1 mouse cellular context compared by ENCODE assay signal in genomic region chr4:141106526-141107183, GRCm38 (mm10).
TF ChIP-seq lines count a peak whose summit lies in the region.

No protein-coding gene starts in this region.

TF ChIP-seq in ES-E14, 5 proteins besides CTCF, POLR2A, EP300 and RAD21:
- TF ChIP-seq MAFK (IDR thresholded peaks at IDR 0.05; ENCODE audit: insufficient read depth, low read depth, low read length), result peak; percentile 95
- TF ChIP-seq ZNF384 (IDR thresholded peaks at IDR 0.05; ENCODE audit: low read depth, low read length), result no peak
